Mouse (Mus musculus) intestine, embryonic 14.5 days (tissue): ENCODE measurements around the gene Prrxl1. TPM values are rescaled to one million over a fixed set of nuclear protein-coding genes. Genes with fewer than 3 reads are reported as not detected.

ENCODE experiments used
- ATAC-seq: fragments of 200-750 bp; cut with Nextera tagmentation; replicated peaks from 2 replicates; pipeline ENCODE4 v1.8.0; 2017; ENCODE audit warnings: low read depth, moderate number of reproducible peaks, moderate TSS enrichment, moderate library complexity; ENCODE audit not compliant: low FRiP score, low TSS enrichment
- DNase-seq: peaks from one replicate; pipeline ENCODE4 v3.0.0-alpha.2; 2018; ENCODE audit warnings: low spot score
- H3K27ac ChIP-seq: fragments of 300-500 bp; sonication (generic); 2 replicates; pipeline ENCODE4 v1.5.1; 2014; ENCODE audit warnings: low read depth, mild to moderate bottlenecking, control low read depth
- H3K27me3 ChIP-seq: fragments of 300-500 bp; sonication (generic); replicated peaks from 2 replicates; pipeline ENCODE4 v1.6.1; 2014; ENCODE audit warnings: low read length, control low read depth; ENCODE audit not compliant: control insufficient read depth, insufficient read depth
- H3K36me3 ChIP-seq: fragments of 300-500 bp; sonication (generic); 2 replicates; pipeline ENCODE4 v1.6.1; 2014; ENCODE audit warnings: low read length, control low read depth; ENCODE audit not compliant: control insufficient read depth, insufficient read depth
- H3K4me1 ChIP-seq: fragments of 300-500 bp; sonication (generic); replicated peaks from 2 replicates; pipeline ENCODE4 v1.6.1; 2014; ENCODE audit warnings: low read length, control low read depth, mixed read lengths; ENCODE audit not compliant: control insufficient read depth, insufficient read depth
- H3K4me2 ChIP-seq: fragments of 300-500 bp; sonication (generic); 2 replicates; pipeline ENCODE4 v1.6.1; 2014; ENCODE audit warnings: low read length
- H3K4me3 ChIP-seq: fragments of 300-500 bp; sonication (generic); 2 replicates; pipeline ENCODE4 v1.5.1; 2014; ENCODE audit warnings: low read depth, low read length, control low read depth, mixed read lengths
- H3K9ac ChIP-seq: fragments of 300-500 bp; sonication (generic); 2 replicates; pipeline ENCODE4 v1.6.1; 2014; ENCODE audit warnings: mild to moderate bottlenecking, low read length
- H3K9me3 ChIP-seq: fragments of 300-500 bp; sonication (generic); 2 replicates; pipeline ENCODE4 v1.6.1; 2016; ENCODE audit warnings: low read length, control low read depth; ENCODE audit not compliant: control insufficient read depth
- WGBS: fragments of 180-500 bp; shearing (Covaris S2); extraction: QIAGEN DNeasy Blood & Tissue Kit; methylation state at CpG from one replicate; pipeline ENCODE4 v1.1.7; 2014; 5-methylcytosine and 5-hydroxymethylcytosine counted together
- polyA plus RNA-seq: library from polyadenylated mRNA; unstranded; fragments of >200 nt; fragmentation: Nextera tagmentation; extraction: Ambion mirVana; gene quantifications from 2 replicates; pipeline ENCODE4 v1.2.1, GENCODE M21; 2014

The Prrxl1 gene
- polyA plus RNA-seq, 1 experiment from 2014 or later = 1.1 TPM

- Histone ChIP-seq H3K27me3 (no peaks in the 10 kb centered on the region; the same call in 1 of the 2 replicates), H3K9me3 (no peaks in the 10 kb centered on the region), H3K4me1 (no peaks in the 10 kb centered on the region), H3K4me3 (no peak overlapping the region), H3K27ac (no peak overlapping the region), H3K36me3 (peaks cover under 1% of the 10 kb centered on the region; the same call in 1 of the 2 replicates), H3K4me2 (no peak overlapping the region), H3K9ac (no peak overlapping the region)
- DNase-seq (no peak), ATAC-seq (no peak)
- 86% methylated on average over 9 of the region's 9 CpGs for WGBS
Measured at GRCm38 (mm10) chr14:32583696-32584095, 15.5 kb upstream of the Prrxl1 start.

DNA sequence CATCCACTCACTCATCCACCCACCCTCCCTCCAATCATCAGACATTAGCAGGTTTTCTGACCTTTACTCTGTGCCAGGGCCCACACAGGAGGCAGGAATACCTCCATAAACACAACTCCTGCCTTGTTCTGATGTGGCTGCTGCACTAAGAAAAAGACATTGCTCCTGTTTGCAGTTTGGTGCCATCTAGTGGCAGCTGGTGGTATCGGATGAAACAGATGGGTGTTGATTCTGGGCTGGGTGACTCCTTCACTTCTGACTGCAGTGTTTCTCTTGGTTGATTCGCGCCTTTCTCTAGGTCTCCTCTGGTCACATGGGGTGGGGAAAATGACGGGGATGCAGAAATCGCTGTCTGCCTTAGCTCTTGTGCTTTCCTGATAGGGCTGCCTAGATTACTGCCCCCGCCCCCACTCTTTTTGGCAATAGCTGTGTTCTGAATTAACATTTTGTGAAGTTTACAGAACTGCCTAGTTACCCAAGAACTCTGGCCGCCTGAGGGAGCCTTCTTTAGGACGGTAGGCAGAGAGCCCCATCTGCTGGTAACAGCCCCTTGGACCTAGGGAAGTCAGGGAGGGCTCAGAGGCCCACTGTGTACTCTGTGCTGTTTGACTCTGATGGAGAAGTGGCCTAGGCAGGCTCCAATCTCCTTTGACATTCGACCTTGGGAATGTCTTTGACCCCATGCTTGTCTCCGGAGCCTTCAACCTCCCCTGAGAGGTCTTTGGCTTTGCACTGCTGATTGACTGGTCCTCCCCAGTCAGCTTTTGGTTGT lies 12.0 kb upstream of the Prrxl1 start:
- Histone ChIP-seq H3K9ac (no peak overlapping the region), H3K4me3 (no peak overlapping the region), H3K4me1 (no peaks in the 10 kb centered on the region), H3K9me3 (no peaks in the 10 kb centered on the region), H3K27me3 (peaks cover 5% of the 10 kb centered on the region), H3K27ac (no peak overlapping the region), H3K4me2 (no peak overlapping the region), H3K36me3 (no peaks in the 10 kb centered on the region)
- WGBS = 16% methylated on average over 10 of the region's 10 CpGs
- ATAC-seq (no peak; the same call in 1 of the 2 replicates), DNase-seq (peak; percentile 89)

DNA sequence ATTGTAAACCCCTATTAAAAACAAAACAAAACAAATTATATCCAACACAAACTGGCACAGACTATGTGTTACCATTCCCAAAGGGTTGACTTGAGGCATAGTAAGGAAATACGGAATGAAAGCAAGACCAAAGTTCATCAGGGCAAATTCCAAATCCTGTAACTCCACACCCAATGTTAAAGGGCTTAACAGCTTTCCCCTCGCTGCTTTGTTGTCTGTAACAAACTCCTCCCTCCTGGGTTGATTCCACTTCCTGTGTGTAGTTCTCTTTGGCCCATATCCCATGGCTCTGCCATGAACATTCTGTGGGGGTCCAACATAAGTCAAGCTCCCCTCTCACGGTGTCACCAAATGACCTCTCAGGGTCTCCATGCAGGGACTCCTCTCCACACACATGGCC lies 8.8 kb upstream of the Prrxl1 start:
- no peak for DNase-seq
- peaks cover 29% of the 10 kb centered on the region for H3K27me3 ChIP-seq
- H3K4me1 ChIP-seq = no peaks in the 10 kb centered on the region
- H3K9me3 ChIP-seq = no peaks in the 10 kb centered on the region
- ATAC-seq = no peak
- no peak overlapping the region for H3K27ac ChIP-seq
- no peak overlapping the region for H3K9ac ChIP-seq
- H3K4me2 ChIP-seq = no peak overlapping the region
- 63% methylated on average over 3 of the region's 3 CpGs for WGBS
- H3K4me3 ChIP-seq = no peak overlapping the region
- H3K36me3 ChIP-seq = no peaks in the 10 kb centered on the region

DNA sequence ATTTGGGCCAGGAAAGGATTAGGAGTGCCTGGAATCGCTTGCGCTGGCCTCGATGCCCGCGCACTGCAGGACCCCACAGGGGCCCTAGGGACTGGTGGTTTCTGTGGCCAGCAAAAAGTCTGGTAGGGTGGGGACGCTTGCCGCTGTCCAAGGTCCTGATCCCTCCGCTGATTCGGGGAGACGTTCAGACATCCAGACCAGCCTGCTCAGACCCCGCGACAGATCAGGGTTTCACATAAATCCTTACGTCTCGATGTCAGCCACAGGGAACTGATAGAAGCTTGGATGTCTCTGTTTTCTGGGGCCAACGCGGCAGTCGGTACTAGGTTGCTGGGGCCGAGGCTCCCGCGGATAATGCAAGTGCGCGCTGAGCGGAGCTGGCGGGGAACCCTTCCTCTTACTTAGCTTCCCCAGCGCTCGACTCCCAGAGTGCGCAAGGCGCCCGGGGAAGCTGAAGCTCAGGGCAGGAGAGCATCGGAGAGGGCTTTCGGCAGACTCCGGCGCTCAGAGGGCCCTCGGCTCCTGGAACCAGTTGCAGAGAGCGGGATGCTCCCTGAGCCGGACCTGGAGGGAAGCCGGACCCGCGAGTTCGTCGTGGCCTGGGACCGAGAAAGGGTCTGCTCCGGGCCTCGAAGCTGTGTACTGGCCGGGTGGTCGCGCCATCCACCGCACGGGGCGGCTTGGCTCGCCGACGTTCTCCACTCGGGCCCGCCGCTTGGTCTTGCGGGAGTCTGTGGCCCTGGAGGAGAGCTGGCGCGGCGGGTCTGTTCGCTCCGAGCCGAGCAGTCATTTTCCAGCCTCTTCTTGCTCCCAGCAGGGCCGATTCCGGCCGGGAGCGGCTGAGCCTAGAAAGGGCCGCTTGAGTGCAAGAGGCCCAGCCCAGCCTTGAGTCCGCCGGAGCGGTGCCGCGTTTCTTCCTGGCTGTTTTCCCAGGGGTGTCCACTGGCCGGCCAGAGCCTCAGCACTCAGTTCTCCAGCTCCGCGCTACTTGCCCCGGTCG lies 1.7 kb upstream of the Prrxl1 start:
- Histone ChIP-seq H3K9me3 (no peaks in the 10 kb centered on the region), H3K27me3 (peaks cover 92% of the 10 kb centered on the region), H3K27ac (no peak overlapping the region), H3K4me2 (peak overlapping the region; percentile 39), H3K4me3 (peak overlapping the region; percentile 15), H3K36me3 (no peaks in the 10 kb centered on the region), H3K4me1 (no peaks in the 10 kb centered on the region), H3K9ac (no peak overlapping the region)
- under 1% methylated on average over 78 of the region's 78 CpGs for WGBS
- DNase-seq (peak; percentile 98), ATAC-seq (peak; percentile 43)

DNA sequence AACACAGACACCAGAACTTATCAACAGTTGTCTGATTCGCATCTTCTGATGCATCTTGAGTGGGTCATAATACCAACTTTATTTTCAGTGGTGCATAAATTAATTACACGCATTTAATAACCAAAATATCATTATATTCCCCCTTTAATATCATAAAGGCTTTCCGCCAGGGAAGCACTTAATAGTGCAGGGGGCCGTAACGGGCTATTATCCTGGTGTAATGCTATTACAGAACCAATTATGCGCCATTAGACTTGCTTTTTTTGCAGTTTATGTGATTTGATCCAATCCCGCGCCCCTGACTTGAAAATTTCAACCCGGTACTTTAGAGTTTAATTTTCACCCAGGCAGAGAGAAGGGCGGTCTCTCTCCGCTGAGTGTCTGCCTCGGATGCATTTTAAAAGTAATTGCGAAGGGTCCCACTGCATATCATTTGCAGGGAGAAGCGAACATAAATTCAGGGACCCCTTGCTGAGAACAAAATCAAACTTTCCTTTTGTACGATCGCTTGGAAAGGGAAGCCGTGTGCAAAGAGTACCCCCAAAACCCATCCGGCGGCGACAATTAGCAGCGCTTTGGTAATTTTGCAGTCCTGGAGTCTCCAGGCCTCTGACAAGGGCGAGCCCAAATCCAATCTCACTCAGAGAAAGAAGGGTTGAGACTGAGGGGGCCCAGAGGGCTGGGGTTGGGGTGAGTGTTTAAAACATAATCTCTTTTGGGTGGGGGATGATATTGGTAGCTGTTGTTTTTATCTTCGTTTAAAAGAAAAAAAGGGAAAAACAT lies 579 bp upstream of the Prrxl1 start:
- WGBS = 7% methylated on average over 23 of the region's 23 CpGs
- no peaks in the 10 kb centered on the region for H3K9me3 ChIP-seq
- peaks cover 92% of the 10 kb centered on the region for H3K27me3 ChIP-seq
- no peaks in the 10 kb centered on the region for H3K36me3 ChIP-seq
- no peak overlapping the region for H3K27ac ChIP-seq
- H3K4me3 ChIP-seq = no peak overlapping the region
- H3K4me1 ChIP-seq = no peaks in the 10 kb centered on the region
- H3K9ac ChIP-seq = no peak overlapping the region
- peak overlapping the region; percentile 16; the same call in 1 of the 2 replicates for H3K4me2 ChIP-seq
- DNase-seq = no peak
- no peak for ATAC-seq

GRCm38 (mm10) chr14:32600110-32600509 lies 903 bp downstream of the Prrxl1 start:
- DNase-seq = no peak
- Histone ChIP-seq H3K4me2 (no peak overlapping the region), H3K36me3 (no peaks in the 10 kb centered on the region), H3K4me1 (no peaks in the 10 kb centered on the region), H3K9me3 (no peaks in the 10 kb centered on the region), H3K27ac (no peak overlapping the region), H3K9ac (no peak overlapping the region), H3K4me3 (no peak overlapping the region), H3K27me3 (peaks cover 80% of the 10 kb centered on the region)
- no peak for ATAC-seq
- WGBS = 2% methylated on average over 16 of the region's 16 CpGs

- no peak for ATAC-seq
- H3K9me3 ChIP-seq = no peaks in the 10 kb centered on the region
Measured at GRCm38 (mm10) chr14:32605508-32605907, 6.3 kb downstream of the Prrxl1 start.

GRCm38 (mm10) chr14:32606316-32606715 lies 7.1 kb downstream of the Prrxl1 start:
- no peaks in the 10 kb centered on the region for H3K9me3 ChIP-seq
- H3K4me1 ChIP-seq = no peaks in the 10 kb centered on the region
- no peak overlapping the region for H3K9ac ChIP-seq
- H3K4me3 ChIP-seq = no peak overlapping the region
- H3K4me2 ChIP-seq = no peak overlapping the region
- DNase-seq (no peak), ATAC-seq (no peak)
- H3K27ac ChIP-seq = no peak overlapping the region
- H3K27me3 ChIP-seq = peaks cover 31% of the 10 kb centered on the region
- WGBS = 65% methylated on average over 8 of the region's 8 CpGs
- H3K36me3 ChIP-seq = no peaks in the 10 kb centered on the region

More at GRCm38 (mm10) chr14:32605508-32605907, 6.3 kb downstream of the Prrxl1 start:
- DNase-seq = no peak
- Histone ChIP-seq H3K4me3 (no peak overlapping the region), H3K36me3 (no peaks in the 10 kb centered on the region), H3K4me2 (no peak overlapping the region), H3K27me3 (peaks cover 40% of the 10 kb centered on the region), H3K4me1 (no peaks in the 10 kb centered on the region), H3K9ac (no peak overlapping the region), H3K27ac (no peak overlapping the region)
- 60% methylated on average over 15 of the region's 15 CpGs for WGBS
